Mouse (Mus musculus) MEL (cell line): ENCODE measurements at regions not wholly inside any gene's neighbourhood (a gene's known extent, or its start where the extent isn't known, plus 50 kb on each side); places are given as distances from the start of the nearest gene placed in this dataset.

Experiments
- DNase-seq: peaks from one replicate; pipeline ENCODE4 v3.0.0; 2011; ENCODE audit warnings: low read depth, low spot score
- H3K27ac ChIP-seq: 2 replicates; pipeline ENCODE4 v1.5.1; 2012; ENCODE audit warnings: low read depth, mild to moderate bottlenecking, control low read depth, low read length, moderate library complexity; ENCODE audit not compliant: control insufficient read depth
- H3K27me3 ChIP-seq, 2 experiments: fragments of 150-350 bp in 1 of 2; sonication (generic) in 1 of 2; 2 replicates each; pipeline ENCODE4 v1.6.1; 2012; ENCODE audit warnings: low read length in 2 of 2, mild to moderate bottlenecking in 2 of 2, improper control_type of control experiment in 1 of 2, moderate library complexity in 1 of 2; ENCODE audit not compliant: insufficient read depth in 2 of 2, control insufficient read depth in 1 of 2
- H3K36me3 ChIP-seq, 2 experiments: 2 replicates each; pipeline ENCODE4 v1.6.1; 2012 to 2014; ENCODE audit warnings: low read length in 2 of 2, improper control_type of control experiment in 1 of 2, inconsistent platforms in 1 of 2, mild to moderate bottlenecking in 1 of 2; ENCODE audit not compliant: insufficient read depth in 2 of 2, control insufficient read depth in 1 of 2
- H3K4me1 ChIP-seq, 2 experiments: fragments of 150-350 bp in 1 of 2; sonication (generic) in 1 of 2; 2 replicates each; pipeline ENCODE4 v1.6.1; 2012; ENCODE audit warnings: low read length in 2 of 2, improper control_type of control experiment in 1 of 2, mild to moderate bottlenecking in 1 of 2; ENCODE audit not compliant: insufficient read depth in 2 of 2, control insufficient read depth in 1 of 2
- H3K4me3 ChIP-seq, 2 experiments: fragments of 150-350 bp in 1 of 2; sonication (generic) in 1 of 2; 2 replicates each; pipeline ENCODE4 v1.5.1; 2012; ENCODE audit warnings: low read depth in 2 of 2, low read length in 2 of 2, mild to moderate bottlenecking in 2 of 2, moderate library complexity in 2 of 2, control low read depth in 1 of 2, improper control_type of control experiment in 1 of 2; ENCODE audit not compliant: control insufficient read depth in 1 of 2, insufficient read depth in 1 of 2
- H3K79me2 ChIP-seq: 2 replicates; pipeline ENCODE4 v1.6.1; 2012; ENCODE audit warnings: mild to moderate bottlenecking, low read length, moderate library complexity; ENCODE audit not compliant: control insufficient read depth, poor library complexity, insufficient read depth
- H3K9ac ChIP-seq: 2 replicates; pipeline ENCODE4 v1.6.1; 2012; ENCODE audit warnings: low read depth, mild to moderate bottlenecking, control low read depth, low read length, moderate library complexity; ENCODE audit not compliant: control insufficient read depth, poor library complexity, severe bottlenecking
- H3K9me3 ChIP-seq: fragments of 150-350 bp; sonication (generic); replicated peaks from 2 replicates; pipeline ENCODE4 v1.6.1; 2012; ENCODE audit warnings: mild to moderate bottlenecking, low read length, improper control_type of control experiment, moderate library complexity; ENCODE audit not compliant: insufficient read depth
- CHD2 ChIP-seq: IDR thresholded peaks from 2 replicates; pipeline ENCODE4 v1.6.1; 2011; ENCODE audit warnings: low read length, improper control_type of control experiment
- EP300 ChIP-seq, 2 experiments: IDR thresholded peaks; 2 replicates each; pipeline ENCODE4 v1.6.1; 2011; ENCODE audit warnings: improper control_type of control experiment in 2 of 2, low read length in 2 of 2, low read depth in 1 of 2, mild to moderate bottlenecking in 1 of 2
- GATA1 ChIP-seq: IDR thresholded peaks from 2 replicates; pipeline ENCODE4 v1.6.1; 2011; ENCODE audit warnings: low read depth, low read length, improper control_type of control experiment
- HCFC1 ChIP-seq: IDR thresholded peaks from 2 replicates; pipeline ENCODE4 v1.6.1; 2012; ENCODE audit warnings: low read depth, mild to moderate bottlenecking, inconsistent platforms, low read length, improper control_type of control experiment, moderate library complexity
- JUND ChIP-seq: IDR thresholded peaks from 2 replicates; pipeline ENCODE4 v1.6.1; 2011; ENCODE audit warnings: low read depth, mild to moderate bottlenecking, improper control_type of control experiment, low read length
- MAX ChIP-seq: IDR thresholded peaks from 2 replicates; pipeline ENCODE4 v1.6.1; 2011; ENCODE audit warnings: low read length, improper control_type of control experiment
- MAZ ChIP-seq: IDR thresholded peaks from 2 replicates; pipeline ENCODE4 v1.6.1; 2012; ENCODE audit warnings: low read depth, mild to moderate bottlenecking, inconsistent platforms, low read length, improper control_type of control experiment
- MYB ChIP-seq: IDR thresholded peaks from 2 replicates; pipeline ENCODE4 v1.6.1; 2011; ENCODE audit warnings: mild to moderate bottlenecking, low read depth, low read length, improper control_type of control experiment
- MYC ChIP-seq: IDR thresholded peaks from 2 replicates; pipeline ENCODE4 v1.6.1; 2011; ENCODE audit warnings: low read depth, mild to moderate bottlenecking, low read length, improper control_type of control experiment, moderate library complexity
- NELFE ChIP-seq: IDR thresholded peaks from 2 replicates; pipeline ENCODE4 v1.6.1; 2011; ENCODE audit warnings: low read depth, low read length, improper control_type of control experiment
- POLR2A ChIP-seq, 2 experiments: IDR thresholded peaks; 2 replicates each; pipeline ENCODE4 v1.6.1; 2011 to 2012; ENCODE audit warnings: low read length in 2 of 2, mild to moderate bottlenecking in 2 of 2, control low read depth in 1 of 2, improper control_type of control experiment in 1 of 2, low read depth in 1 of 2, moderate library complexity in 1 of 2; ENCODE audit not compliant: control insufficient read depth in 1 of 2, insufficient read depth in 1 of 2, poor library complexity in 1 of 2
- POLR2AphosphoS2 ChIP-seq: IDR thresholded peaks from 2 replicates; pipeline ENCODE4 v1.6.1; 2011; ENCODE audit warnings: low read length, improper control_type of control experiment
- SMC3 ChIP-seq: IDR thresholded peaks from 2 replicates; pipeline ENCODE4 v1.6.1; 2011; ENCODE audit warnings: low read depth, low read length, improper control_type of control experiment
- TAL1 ChIP-seq: IDR thresholded peaks from 2 replicates; pipeline ENCODE4 v1.6.1; 2012; ENCODE audit warnings: mild to moderate bottlenecking, inconsistent platforms, low read length, moderate library complexity, mixed read lengths
- TCF12 ChIP-seq: IDR thresholded peaks from 2 replicates; pipeline ENCODE4 v1.6.1; 2014; ENCODE audit warnings: low read depth, mild to moderate bottlenecking, inconsistent platforms, low read length, improper control_type of control experiment, moderate library complexity
- ZMIZ1 ChIP-seq: IDR thresholded peaks from 2 replicates; pipeline ENCODE4 v1.6.1; 2012; ENCODE audit warnings: low read depth, mild to moderate bottlenecking, inconsistent platforms, low read length, improper control_type of control experiment, moderate library complexity
- ZNF384 ChIP-seq: IDR thresholded peaks from 2 replicates; pipeline ENCODE4 v1.6.1; 2012; ENCODE audit warnings: low read depth, mild to moderate bottlenecking, inconsistent platforms, low read length, improper control_type of control experiment

- no peak overlapping the region for H3K4me3 ChIP-seq
- no peaks in the 10 kb centered on the region for H3K36me3 ChIP-seq
- H3K4me1 ChIP-seq, result no peaks in the 10 kb centered on the region
- no peaks in the 10 kb centered on the region for H3K9me3 ChIP-seq
- no peaks in the 10 kb centered on the region for H3K79me2 ChIP-seq
- TF ChIP-seq MYC (no peak), MAZ (no peak), ZMIZ1 (no peak), GATA1 (no peak), JUND (no peak), MAX (no peak), TAL1 (no peak), TCF12 (no peak), MYB (no peak), EP300 (IDR thresholded peaks at IDR 0.05; ENCODE audit: low read depth in 1 of 2, low read length in 2 of 2) (no peak), NELFE (no peak), SMC3 (no peak), HCFC1 (no peak), ZNF384 (no peak)
- TF ChIP-seq, all 39 proteins: peak for 0
- no peak for DNase-seq
- H3K9ac ChIP-seq, result no peak overlapping the region
- no peak overlapping the region for H3K27ac ChIP-seq
- no peaks in the 10 kb centered on the region for H3K27me3 ChIP-seq
Observed at GRCm38 (mm10) chr9:41792830-41793213, 331.3 kb downstream of the Sorl1 start.

GRCm38 (mm10) chr9:41792173-41792829 lies 331.8 kb downstream of the Sorl1 start:
- Histone ChIP-seq H3K9me3 (no peaks in the 10 kb centered on the region), H3K27ac (no peak overlapping the region), H3K36me3 (no peaks in the 10 kb centered on the region), H3K79me2 (no peaks in the 10 kb centered on the region), H3K27me3 (no peaks in the 10 kb centered on the region), H3K4me1 (no peaks in the 10 kb centered on the region), H3K9ac (no peak overlapping the region), H3K4me3 (no peak overlapping the region)
- no peak for TF ChIP-seq MAX
- no peak for TF ChIP-seq ZMIZ1
- TF ChIP-seq MYB, result no peak
- TF ChIP-seq CHD2, result no peak
- TF ChIP-seq NELFE, result no peak
- no peak for TF ChIP-seq POLR2A (IDR thresholded peaks at IDR 0.05; ENCODE audit: control insufficient read depth in 1 of 2, insufficient read depth in 1 of 2, low read depth in 1 of 2, low read length in 2 of 2, poor library complexity in 1 of 2)
- TF ChIP-seq POLR2AphosphoS2, result no peak
- DNase-seq, result no peak
